Mouse (Mus musculus) bone marrow macrophage, adult 2 months (primary cell): Measurements from ENCODE around the gene Pou2f1. TPM values are rescaled to one million over a fixed set of nuclear protein-coding genes. Genes with fewer than 3 reads are reported as not detected.

Experiments used
- H3K27ac ChIP-seq: 2 replicates; pipeline ENCODE4 v1.5.1; 2012; ENCODE audit warnings: low read depth, low read length; ENCODE audit not compliant: insufficient read depth
- H3K4me1 ChIP-seq: 2 replicates; pipeline ENCODE4 v1.6.1; 2012; ENCODE audit warnings: low read length; ENCODE audit not compliant: control insufficient read depth, insufficient read depth
- H3K4me3 ChIP-seq: 2 replicates; pipeline ENCODE4 v1.5.1; 2012; ENCODE audit warnings: mild to moderate bottlenecking, low read length, moderate library complexity; ENCODE audit not compliant: insufficient read depth
- CTCF ChIP-seq: IDR thresholded peaks from 2 replicates; pipeline ENCODE4 v1.5.1; 2012; ENCODE audit warnings: low read depth, mild to moderate bottlenecking, low read length, moderate library complexity
- POLR2A ChIP-seq: IDR thresholded peaks from 2 replicates; pipeline ENCODE4 v1.6.1; 2012; ENCODE audit warnings: mild to moderate bottlenecking, low read depth, low read length, borderline replicate concordance
- polyA plus RNA-seq: library from polyadenylated mRNA; stranded (reverse); fragments of >200 nt; gene quantifications from 2 replicates; pipeline ENCODE4 v1.2.4, GENCODE M21; 2012; ENCODE audit not compliant: missing spikeins, insufficient read depth, insufficient read length

Gene Pou2f1
- polyA plus RNA-seq = 10.0 and 12.3 TPM in 2 replicates

DNA sequence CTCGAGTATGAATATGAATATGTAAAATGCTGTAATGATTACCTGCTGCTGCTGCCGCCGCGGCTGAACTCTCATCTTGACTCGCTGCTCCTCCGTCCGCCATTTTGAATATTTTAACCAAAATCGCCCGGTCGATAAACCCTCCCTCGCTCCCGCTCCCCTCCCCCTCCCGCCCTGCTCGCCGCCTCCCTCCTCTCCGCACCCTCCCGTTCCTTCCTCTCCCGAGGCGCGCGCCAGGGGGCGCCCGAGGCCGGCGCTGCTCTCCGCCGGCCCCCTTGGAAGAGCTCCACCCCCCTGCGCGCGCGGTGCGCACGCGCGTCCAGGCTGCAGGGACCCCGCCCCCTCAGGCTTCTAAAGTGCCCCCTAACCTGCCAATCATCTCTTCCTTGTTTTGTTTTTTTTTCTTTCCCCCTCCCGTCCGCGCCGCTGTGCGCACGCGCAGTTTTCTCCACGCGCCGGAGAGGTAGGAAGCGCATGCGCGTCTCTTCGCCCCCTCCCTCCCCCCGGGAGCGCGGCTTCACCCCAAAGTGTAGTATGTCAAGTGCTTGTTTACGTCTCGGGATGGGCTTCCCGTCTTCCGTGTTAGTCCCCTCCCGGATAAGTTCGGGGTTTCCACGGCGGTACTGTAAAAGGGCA lies at the start of gene Pou2f1:
Pou2f1 (minus strand) TSS at position 159 of the 636 bp plus-strand sequence.
- peaks cover 16% of the 10 kb centered on the region for H3K4me1 ChIP-seq
- TF ChIP-seq CTCF (no peak), POLR2A (no peak)
- H3K27ac ChIP-seq = peak within 1 kb of the TSS; percentile 79
- H3K4me3 ChIP-seq = peak within 1 kb of the TSS; percentile 99

DNA sequence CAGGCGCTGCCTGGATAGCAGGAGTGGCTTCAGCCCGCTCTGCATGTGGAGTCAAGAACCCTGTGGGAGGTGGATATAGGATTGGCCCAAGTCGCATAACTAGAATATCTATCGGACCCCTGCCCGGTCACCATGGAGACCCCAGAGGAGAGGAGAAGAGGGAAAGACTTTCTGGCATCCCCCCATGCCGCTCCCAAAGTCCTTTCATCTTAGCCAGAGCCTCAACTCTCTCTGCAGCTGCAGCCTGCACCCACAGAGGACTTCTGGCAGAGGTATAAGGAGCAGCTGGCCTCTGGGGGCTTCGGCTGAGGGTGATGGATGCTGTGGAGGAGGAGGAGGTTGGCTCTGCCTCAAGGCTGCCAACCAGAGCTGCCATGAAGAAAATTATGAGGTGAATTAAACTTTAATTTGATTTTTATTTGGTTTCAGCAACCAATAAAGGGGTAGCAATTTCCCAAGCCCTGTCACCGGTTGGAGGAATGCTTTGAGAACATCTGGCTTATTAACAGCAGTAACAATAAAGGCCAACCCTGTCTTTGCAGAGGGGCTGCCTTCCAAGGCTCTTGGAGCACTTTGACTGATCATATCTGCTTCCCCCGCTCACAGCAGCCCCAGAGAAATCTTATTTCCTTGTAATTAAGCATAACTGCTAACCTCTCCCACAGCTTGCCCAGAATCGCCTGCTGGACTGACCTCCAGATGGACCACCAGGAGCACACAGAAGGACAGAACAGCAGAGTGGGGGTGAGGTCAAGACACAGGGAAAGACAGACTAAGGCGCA lies 46.8 kb upstream of the Pou2f1 start:
- TF ChIP-seq POLR2A (no peak), CTCF (no peak)
- Histone ChIP-seq H3K4me1 (peaks cover 4% of the 10 kb centered on the region; the same call in 1 of the 2 replicates), H3K4me3 (0 out of 2 replicates have a peak overlapping the region, but pooled peaks have one; percentile 68), H3K27ac (no peak overlapping the region)

DNA sequence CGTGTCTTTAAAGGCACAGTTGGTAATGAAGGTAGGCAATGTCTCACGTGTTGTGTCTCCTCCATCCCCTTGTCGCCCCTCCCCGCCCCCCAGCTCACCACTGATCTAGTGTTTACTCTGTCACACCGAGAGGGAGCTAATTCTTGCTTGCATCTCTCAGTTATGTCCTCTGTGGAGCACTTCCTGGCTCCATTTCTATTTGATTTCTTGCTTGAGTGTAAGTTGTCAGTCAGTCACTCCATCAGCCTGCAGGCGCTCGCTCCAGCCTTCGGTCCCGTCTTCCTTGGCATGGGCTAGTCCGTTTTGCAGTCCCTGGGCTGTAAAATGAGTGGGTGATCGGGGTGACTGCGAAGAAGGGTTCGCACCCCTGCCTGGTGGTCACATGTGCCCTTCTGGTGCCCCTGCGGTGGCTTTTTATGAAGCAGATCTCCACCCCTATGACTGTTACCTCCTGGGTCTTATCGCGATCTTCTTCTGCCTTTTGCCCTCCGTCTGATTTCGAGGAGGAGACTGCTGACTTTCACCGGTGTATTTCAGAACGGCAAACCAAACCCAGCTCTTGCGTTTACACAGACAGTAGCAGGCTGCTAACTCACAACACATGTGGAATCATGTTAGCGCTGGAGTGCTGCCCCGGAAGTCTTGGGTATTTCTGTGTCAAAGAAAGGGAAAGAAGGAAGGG lies 45.9 kb upstream of the Pou2f1 start:
- Histone ChIP-seq H3K4me1 (peaks cover 8% of the 10 kb centered on the region), H3K4me3 (peak overlapping the region; percentile 68), H3K27ac (no peak overlapping the region)
- TF ChIP-seq POLR2A = no peak
- no peak for TF ChIP-seq CTCF

DNA sequence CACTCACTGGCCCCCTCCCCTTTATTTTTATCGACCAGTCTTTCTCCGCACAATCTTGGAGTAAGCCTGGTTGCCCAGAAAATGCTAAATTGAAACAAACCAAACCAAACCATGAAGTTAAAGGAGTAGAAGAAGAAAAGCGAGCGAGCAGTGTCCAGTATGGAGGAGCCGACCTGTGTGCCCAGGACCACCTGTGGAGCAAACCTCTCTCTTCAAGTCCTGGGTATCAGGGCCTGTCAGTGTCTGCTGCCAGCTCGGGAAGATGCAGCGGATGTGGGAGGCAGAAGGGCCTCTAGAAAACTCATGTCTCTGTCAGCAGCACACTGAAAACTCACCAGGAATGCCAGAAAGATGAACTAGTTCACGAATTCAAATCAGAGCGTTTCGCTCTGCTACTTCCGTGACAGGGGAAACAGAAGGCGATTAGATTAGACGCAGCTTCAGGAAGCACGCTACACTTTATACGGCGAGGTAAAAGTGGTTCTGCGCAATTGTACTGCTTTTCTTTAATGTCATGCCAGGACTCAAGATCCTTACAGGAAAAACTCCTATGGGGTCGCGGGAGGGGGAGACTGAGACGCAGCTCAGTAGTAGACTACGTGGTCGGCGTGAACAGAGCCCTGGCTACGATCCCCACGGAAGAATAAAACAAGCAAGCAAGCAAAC lies 45.2 kb upstream of the Pou2f1 start:
- TF ChIP-seq POLR2A (no peak), CTCF (no peak)
- Histone ChIP-seq H3K27ac (no peak overlapping the region), H3K4me3 (peak overlapping the region; percentile 68), H3K4me1 (peaks cover 8% of the 10 kb centered on the region)

DNA sequence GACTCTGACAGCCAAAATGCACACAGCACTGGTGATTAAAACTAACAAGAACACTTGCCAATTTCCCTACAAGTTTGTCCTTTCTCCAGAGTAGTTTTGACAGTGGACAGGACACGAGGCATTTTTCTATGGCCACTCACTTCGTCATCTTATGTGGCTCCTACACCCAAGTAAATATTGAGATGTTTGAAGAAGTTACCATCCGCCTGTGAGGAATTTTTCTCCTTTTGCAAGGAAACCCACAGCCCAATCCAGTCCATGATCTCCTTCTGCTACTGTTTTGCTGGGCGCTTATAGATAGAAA lies 43.4 kb upstream of the Pou2f1 start:
- no peak for TF ChIP-seq POLR2A
- no peak for TF ChIP-seq CTCF
- peaks cover 8% of the 10 kb centered on the region for H3K4me1 ChIP-seq
- no peak overlapping the region for H3K4me3 ChIP-seq
- no peak overlapping the region for H3K27ac ChIP-seq

DNA sequence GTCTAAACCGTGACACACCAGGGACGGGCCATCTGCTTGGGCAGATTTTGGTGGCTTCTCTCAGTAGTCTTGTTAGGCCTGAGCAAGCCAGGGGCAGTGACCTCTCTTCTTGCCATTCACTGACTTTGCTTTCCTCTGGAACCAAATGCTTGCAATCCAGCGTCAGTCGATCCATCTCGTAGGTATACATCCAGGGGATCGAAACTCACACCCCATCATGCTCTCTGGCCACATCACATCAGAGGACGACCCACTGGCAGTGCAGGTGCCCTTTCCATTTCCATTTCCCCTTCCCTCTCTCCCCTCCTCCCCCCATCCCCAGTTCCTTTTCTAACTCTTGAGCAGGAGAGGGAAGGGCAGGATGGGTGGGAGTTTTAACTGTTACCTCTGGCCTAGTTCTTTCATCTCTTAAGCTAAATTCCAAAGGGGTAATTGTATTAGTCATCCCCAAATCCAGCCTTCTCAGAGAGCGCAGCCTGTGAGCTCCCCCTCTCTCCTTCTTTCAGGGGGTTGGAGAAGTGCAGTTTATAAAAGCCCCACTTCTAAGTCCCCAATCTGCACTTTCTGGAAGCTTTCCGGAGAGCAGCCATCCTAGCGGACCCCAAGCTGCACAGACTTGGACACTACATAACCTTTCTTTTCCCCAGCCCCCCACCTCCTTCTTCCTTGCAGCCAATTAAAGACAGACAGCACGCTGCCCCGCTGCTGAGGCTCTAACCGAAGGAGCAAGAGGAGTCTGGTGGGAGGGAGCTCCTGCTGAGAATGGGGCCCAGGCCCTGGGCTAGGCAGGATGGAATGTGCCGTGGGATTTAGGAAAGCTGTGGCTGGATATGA lies 42.8 kb upstream of the Pou2f1 start:
- Histone ChIP-seq H3K27ac (no peak overlapping the region), H3K4me3 (no peak overlapping the region), H3K4me1 (peaks cover 8% of the 10 kb centered on the region)
- TF ChIP-seq POLR2A = no peak
- no peak for TF ChIP-seq CTCF

DNA sequence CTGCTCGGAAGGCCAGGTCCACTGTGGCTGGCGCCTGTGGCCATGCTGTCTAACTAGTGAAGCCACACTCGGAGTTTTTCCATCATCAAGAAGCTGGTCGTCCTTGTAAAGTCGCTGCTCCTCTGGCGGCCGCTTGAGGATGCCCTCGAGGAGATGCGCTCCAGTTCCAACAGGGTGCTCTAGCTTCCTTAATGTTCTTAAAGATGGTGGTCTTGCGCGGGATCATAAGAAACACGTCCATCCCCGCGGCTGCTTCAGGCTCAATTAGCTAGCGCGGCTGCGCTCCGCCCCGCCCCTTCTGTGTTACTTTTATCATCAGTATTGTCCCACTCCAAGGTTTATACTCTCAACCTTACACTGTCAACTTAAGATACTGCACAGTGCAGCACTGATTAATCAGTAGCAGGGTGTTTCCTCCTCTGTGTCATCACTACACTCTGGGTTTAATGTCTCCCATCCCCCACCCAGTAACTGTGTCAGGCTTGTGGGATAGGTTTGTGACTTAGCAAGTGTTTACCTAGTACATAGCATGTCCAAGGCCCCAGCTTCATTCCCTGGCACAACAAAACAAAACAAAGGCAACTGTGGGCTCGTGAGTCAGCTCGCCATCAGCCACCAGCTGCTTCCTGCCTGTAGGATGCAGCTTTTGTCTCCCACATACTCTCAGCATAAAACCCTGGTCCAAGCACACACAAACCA lies 41.1 kb upstream of the Pou2f1 start:
- Histone ChIP-seq H3K27ac (no peak overlapping the region), H3K4me3 (no peak overlapping the region), H3K4me1 (peaks cover 8% of the 10 kb centered on the region)
- TF ChIP-seq CTCF (no peak), POLR2A (no peak)

DNA sequence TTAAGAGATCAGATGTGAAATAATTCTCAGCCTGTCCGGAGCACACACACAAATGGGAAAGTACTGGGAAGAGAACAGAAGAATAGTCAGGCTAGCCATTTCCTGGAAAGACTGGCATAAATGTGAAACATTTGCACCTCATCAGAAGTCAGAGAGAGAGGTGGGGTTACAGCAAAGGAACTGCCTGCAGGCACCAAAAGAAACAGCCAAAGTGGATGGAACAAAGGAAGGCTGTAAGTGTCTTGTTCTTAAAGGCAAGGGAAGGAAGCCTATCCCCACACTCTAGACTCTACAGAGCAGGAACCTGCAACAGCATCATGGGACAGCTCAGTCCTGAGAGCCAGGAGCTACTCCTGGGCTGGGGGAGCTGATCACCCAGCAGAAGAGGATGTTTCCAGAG lies 39.0 kb upstream of the Pou2f1 start:
- Histone ChIP-seq H3K4me3 (no peak overlapping the region), H3K4me1 (peaks cover 5% of the 10 kb centered on the region), H3K27ac (no peak overlapping the region)
- no peak for TF ChIP-seq CTCF
- TF ChIP-seq POLR2A = no peak

DNA sequence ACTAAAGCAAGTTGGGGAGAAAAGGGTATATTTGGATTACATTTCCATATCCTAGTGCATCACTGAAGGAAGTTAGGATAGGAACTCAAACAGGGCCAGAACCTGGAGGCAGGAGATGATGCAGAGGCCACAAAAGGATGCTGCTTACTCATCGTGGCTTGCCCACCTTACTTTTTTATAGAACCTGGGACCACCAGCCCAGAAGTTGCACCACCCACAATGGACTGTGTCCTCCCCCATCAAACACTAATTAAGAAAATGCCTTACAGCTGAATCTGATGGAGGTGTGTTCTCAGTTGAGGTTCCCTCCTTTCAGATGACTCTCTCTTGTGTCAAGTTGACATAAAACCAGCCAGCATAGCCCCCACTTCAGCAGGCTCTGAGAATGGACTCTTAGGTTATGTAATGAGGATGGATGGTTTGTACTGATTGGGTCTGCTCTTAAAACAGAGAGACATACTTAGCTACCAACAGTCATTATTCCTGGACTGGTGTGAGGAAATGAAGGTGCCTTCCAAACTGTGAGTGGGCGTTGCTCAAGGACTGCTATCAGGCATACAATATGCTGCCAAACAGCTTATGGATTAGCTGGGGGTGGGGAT lies 36.4 kb upstream of the Pou2f1 start:
- Histone ChIP-seq H3K4me3 (no peak overlapping the region), H3K27ac (no peak overlapping the region), H3K4me1 (peaks cover 3% of the 10 kb centered on the region)
- TF ChIP-seq CTCF (no peak), POLR2A (no peak)
